Mouse (Mus musculus): ENCODE measurements around the gene Rara. TPM values are rescaled to one million over a fixed set of nuclear protein-coding genes. Genes with fewer than 3 reads are reported as not detected.

The Rara gene
- polyA plus RNA-seq, 1 experiment from 2014 or later: 3.4 TPM

GRCm38 (mm10) chr11:98939084-98939952 is 11.7 kb downstream of the Rara start:
- H3K36me3 ChIP-seq: no peaks in the 10 kb centered on the region
- WGBS (ENCODE audit: insufficient replicate concordance): 42% methylated on average over 15 of the region's 15 CpGs
- ATAC-seq (ENCODE audit: low read depth) (no peak), DNase-seq (no peak)
- peaks cover 69% of the 10 kb centered on the region for H3K27me3 ChIP-seq
- no peak overlapping the region for H3K27ac ChIP-seq
- H3K4me1 ChIP-seq (replicated peaks): peaks cover 90% of the 10 kb centered on the region
- H3K9ac ChIP-seq: no peak overlapping the region
- peak overlapping the region; percentile 89 for H3K4me2 ChIP-seq
- peak overlapping the region; percentile 66; the same call in 1 of the 2 replicates for H3K4me3 ChIP-seq (replicated peaks)
- H3K9me3 ChIP-seq (replicated peaks): no peaks in the 10 kb centered on the region

- DNase-seq (no peak), ATAC-seq (ENCODE audit: low read depth) (no peak)
- Histone ChIP-seq H3K36me3 (no peaks in the 10 kb centered on the region), H3K27me3 (peaks cover 61% of the 10 kb centered on the region), H3K27ac (no peak overlapping the region), H3K9ac (0 out of 2 replicates have a peak overlapping the region, but pooled peaks have one; percentile 63), H3K9me3 (replicated peaks) (no peaks in the 10 kb centered on the region), H3K4me1 (replicated peaks) (peaks cover 97% of the 10 kb centered on the region), H3K4me3 (replicated peaks) (peak overlapping the region; percentile 14; the same call in 1 of the 2 replicates), H3K4me2 (peak overlapping the region; percentile 89)
- 41% methylated on average over 11 of the region's 11 CpGs for WGBS (ENCODE audit: insufficient replicate concordance)
Measured at GRCm38 (mm10) chr11:98939953-98940641, 12.5 kb downstream of the Rara start.

GRCm38 (mm10) chr11:98940776-98941175 is 13.2 kb downstream of the Rara start:
- peak overlapping the region; percentile 58 for H3K4me3 ChIP-seq (replicated peaks)
- H3K27me3 ChIP-seq: peaks cover 54% of the 10 kb centered on the region
- no peak overlapping the region for H3K27ac ChIP-seq
- DNase-seq (no peak), ATAC-seq (ENCODE audit: low read depth) (no peak)
- H3K4me2 ChIP-seq: peak overlapping the region; percentile 89
- peaks cover 99% of the 10 kb centered on the region for H3K4me1 ChIP-seq (replicated peaks)
- H3K9me3 ChIP-seq (replicated peaks): no peaks in the 10 kb centered on the region
- peak overlapping the region; percentile 63 for H3K9ac ChIP-seq
- 45% methylated on average over 3 of the region's 3 CpGs for WGBS (ENCODE audit: insufficient replicate concordance)
- H3K36me3 ChIP-seq: no peaks in the 10 kb centered on the region

GRCm38 (mm10) chr11:98941341-98941825 is 13.8 kb downstream of the Rara start:
- Histone ChIP-seq H3K36me3 (no peaks in the 10 kb centered on the region), H3K27ac (peak overlapping the region; percentile 81), H3K27me3 (peaks cover 48% of the 10 kb centered on the region), H3K9me3 (replicated peaks) (no peaks in the 10 kb centered on the region), H3K9ac (peak overlapping the region; percentile 63), H3K4me2 (peak overlapping the region; percentile 89), H3K4me3 (replicated peaks) (peak overlapping the region; percentile 58), H3K4me1 (replicated peaks) (peaks cover 99% of the 10 kb centered on the region)
- ATAC-seq (ENCODE audit: low read depth): no peak
- no peak for DNase-seq
- 7% methylated on average over 12 of the region's 12 CpGs for WGBS (ENCODE audit: insufficient replicate concordance)

GRCm38 (mm10) chr11:98941826-98942550 is 14.4 kb downstream of the Rara start:
- Histone ChIP-seq H3K27me3 (peaks cover 42% of the 10 kb centered on the region), H3K4me3 (replicated peaks) (peak overlapping the region; percentile 58), H3K9me3 (replicated peaks) (no peaks in the 10 kb centered on the region), H3K27ac (peak overlapping the region; percentile 81), H3K9ac (peak overlapping the region; percentile 63), H3K36me3 (no peaks in the 10 kb centered on the region), H3K4me2 (peak overlapping the region; percentile 89), H3K4me1 (replicated peaks) (peaks cover 96% of the 10 kb centered on the region)
- ATAC-seq (ENCODE audit: low read depth) (peak; percentile 16; the same call in 1 of the 2 replicates), DNase-seq (peak; percentile 68)
- WGBS (ENCODE audit: insufficient replicate concordance): 4% methylated on average over 15 of the region's 15 CpGs

GRCm38 (mm10) chr11:98942555-98942922 is 14.9 kb downstream of the Rara start:
- ATAC-seq (ENCODE audit: low read depth) (no peak), DNase-seq (no peak)
- Histone ChIP-seq H3K9ac (peak overlapping the region; percentile 63), H3K27ac (peak overlapping the region; percentile 81), H3K4me2 (peak overlapping the region; percentile 89), H3K9me3 (replicated peaks) (no peaks in the 10 kb centered on the region), H3K36me3 (no peaks in the 10 kb centered on the region), H3K4me3 (replicated peaks) (peak overlapping the region; percentile 58), H3K4me1 (replicated peaks) (peaks cover 96% of the 10 kb centered on the region), H3K27me3 (peaks cover 36% of the 10 kb centered on the region)
- 35% methylated on average over 3 of the region's 3 CpGs for WGBS (ENCODE audit: insufficient replicate concordance)

GRCm38 (mm10) chr11:98942923-98943641 is 15.5 kb downstream of the Rara start:
- Histone ChIP-seq H3K27me3 (peaks cover 31% of the 10 kb centered on the region), H3K9me3 (replicated peaks) (no peaks in the 10 kb centered on the region), H3K36me3 (no peaks in the 10 kb centered on the region), H3K27ac (peak overlapping the region; percentile 81), H3K4me1 (replicated peaks) (peaks cover 96% of the 10 kb centered on the region), H3K4me3 (replicated peaks) (no peak overlapping the region), H3K4me2 (peak overlapping the region; percentile 89), H3K9ac (0 out of 2 replicates have a peak overlapping the region, but pooled peaks have one; percentile 63)
- no peak for ATAC-seq (ENCODE audit: low read depth)
- no peak for DNase-seq
- WGBS (ENCODE audit: insufficient replicate concordance): 52% methylated on average over 8 of the region's 8 CpGs

GRCm38 (mm10) chr11:98943741-98944461 is 16.3 kb downstream of the Rara start:
- 31% methylated on average over 14 of the region's 14 CpGs for WGBS (ENCODE audit: insufficient replicate concordance)
- H3K9ac ChIP-seq: peak overlapping the region; percentile 15; the same call in 1 of the 2 replicates
- H3K9me3 ChIP-seq (replicated peaks): no peaks in the 10 kb centered on the region
- no peak for ATAC-seq (ENCODE audit: low read depth)
- peaks cover 23% of the 10 kb centered on the region for H3K27me3 ChIP-seq
- peaks cover 96% of the 10 kb centered on the region for H3K4me1 ChIP-seq (replicated peaks)
- DNase-seq: no peak
- H3K27ac ChIP-seq: peak overlapping the region; percentile 81
- peak overlapping the region; percentile 89 for H3K4me2 ChIP-seq
- H3K36me3 ChIP-seq: no peaks in the 10 kb centered on the region
- H3K4me3 ChIP-seq (replicated peaks): no peak overlapping the region

GRCm38 (mm10) chr11:98944897-98945604 is 17.4 kb downstream of the Rara start:
- no peak overlapping the region for H3K4me3 ChIP-seq (replicated peaks)
- 41% methylated on average over 11 of the region's 11 CpGs for WGBS (ENCODE audit: insufficient replicate concordance)
- H3K27ac ChIP-seq: peak overlapping the region; percentile 81

More at GRCm38 (mm10) chr11:98944897-98945604, 17.4 kb downstream of the Rara start:
- DNase-seq (no peak), ATAC-seq (ENCODE audit: low read depth) (no peak)
- Histone ChIP-seq H3K4me2 (peak overlapping the region; percentile 29; the same call in 1 of the 2 replicates), H3K9ac (no peak overlapping the region), H3K36me3 (no peaks in the 10 kb centered on the region), H3K27me3 (peaks cover 11% of the 10 kb centered on the region), H3K4me1 (replicated peaks) (peaks cover 96% of the 10 kb centered on the region), H3K9me3 (replicated peaks) (no peaks in the 10 kb centered on the region)
